Mouse (Mus musculus) brain, embryonic 14.5 days (tissue): ENCODE results near the gene Rad52. TPM values are rescaled to one million over a fixed set of nuclear protein-coding genes. Genes with fewer than 3 reads are reported as not detected.

Experiments
- DNase-seq: peaks from one replicate; pipeline ENCODE4 v3.0.0-alpha.2; 2011; ENCODE audit warnings: low read depth
- CTCF ChIP-seq: fragments of 200-500 bp; IDR thresholded peaks from 2 replicates; pipeline ENCODE4 v1.5.1; 2012; ENCODE audit warnings: inconsistent platforms, mild to moderate bottlenecking, moderate library complexity, borderline replicate concordance; ENCODE audit not compliant: insufficient read depth, insufficient read length; ENCODE audit errors: extremely low read depth
- POLR2A ChIP-seq: fragments of 200-500 bp; IDR thresholded peaks from 2 replicates; pipeline ENCODE4 v1.6.1; 2012; ENCODE audit warnings: mild to moderate bottlenecking, inconsistent platforms, borderline replicate concordance; ENCODE audit not compliant: poor library complexity, insufficient read depth, insufficient read length, severe bottlenecking; ENCODE audit errors: extremely low read depth
- polyA plus RNA-seq: library from polyadenylated mRNA; depleted of rRNA; stranded (reverse); fragments of >200 nt; gene quantifications from 2 replicates; pipeline ENCODE4 v1.2.3, GENCODE M21; 2012; rRNA removed

The Rad52 gene
- 47.4 and 65.0 TPM in 2 replicates for polyA plus RNA-seq

- peak; percentile 98 for DNase-seq
- TF ChIP-seq CTCF (no peak), POLR2A (peak; percentile 44; the same call in 1 of the 2 replicates)
These were observed at the start of gene Rad52 for GRCm38 (mm10) chr6:119902204-119903080. Rad52 (plus strand) TSS chr6:119902698.

DNA sequence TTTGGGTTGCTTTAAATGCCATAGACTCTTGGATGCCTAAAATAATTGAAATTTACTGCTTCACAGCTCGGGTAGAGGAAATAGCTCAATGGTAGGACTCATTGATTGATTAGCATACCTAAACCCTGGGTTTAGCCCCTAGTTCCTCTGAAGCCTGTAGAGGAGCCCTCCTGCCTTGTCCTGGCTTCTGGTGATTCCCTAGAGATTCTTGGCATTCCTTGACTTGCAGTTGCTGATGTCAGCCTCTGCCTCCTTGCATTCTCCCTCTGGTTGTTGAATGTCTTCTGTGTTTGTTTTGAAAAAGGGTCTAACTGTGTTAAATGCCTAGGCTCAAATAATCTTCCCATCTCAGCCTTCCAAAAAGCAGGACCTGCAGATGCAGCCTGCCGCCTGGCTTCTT, 48.3 kb upstream of the Rad52 start:
- TF ChIP-seq CTCF, result no peak
- TF ChIP-seq POLR2A, result no peak
- DNase-seq, result no peak

GRCm38 (mm10) chr6:119855471-119855870, 47.0 kb upstream of the Rad52 start:
- DNase-seq, result peak; percentile 68
- TF ChIP-seq POLR2A (no peak), CTCF (no peak)

GRCm38 (mm10) chr6:119860236-119860635, 42.3 kb upstream of the Rad52 start:
- TF ChIP-seq POLR2A, result no peak
- no peak for TF ChIP-seq CTCF
- no peak for DNase-seq

GRCm38 (mm10) chr6:119861519-119861918, 41.0 kb upstream of the Rad52 start:
- no peak for DNase-seq
- no peak for TF ChIP-seq CTCF
- TF ChIP-seq POLR2A, result no peak

DNA sequence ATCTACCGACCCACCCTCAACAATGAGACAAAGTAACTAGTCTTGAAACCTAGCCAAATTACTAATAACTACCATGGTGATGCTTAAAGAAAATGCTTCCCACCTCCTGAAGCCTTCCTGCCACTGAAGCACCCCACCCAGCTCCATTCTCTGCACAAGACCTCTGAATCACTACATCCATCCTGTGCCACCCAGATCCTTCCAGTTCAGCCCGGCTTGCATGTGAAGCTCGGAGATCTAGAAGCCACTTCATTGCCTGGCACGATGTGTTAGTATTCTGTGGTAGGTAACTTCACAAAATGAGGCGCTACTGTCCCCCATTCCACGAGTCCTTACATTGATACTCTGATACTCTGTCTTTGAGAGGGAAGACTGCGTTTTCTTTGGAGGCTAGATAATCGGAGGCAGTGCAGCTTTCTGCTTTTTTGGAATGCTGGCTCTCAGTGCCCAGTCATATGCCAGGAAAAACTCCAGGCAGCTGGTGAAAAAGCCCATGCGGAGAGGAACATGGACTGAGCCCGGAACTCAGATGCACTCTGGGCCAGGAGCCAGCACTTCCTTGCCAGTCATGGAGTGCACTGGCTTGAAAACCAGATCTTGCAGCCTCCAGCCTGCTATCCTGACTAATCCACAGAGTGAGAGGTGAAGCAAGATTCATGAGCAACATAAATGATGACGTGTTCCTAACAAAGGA, 38.0 kb upstream of the Rad52 start:
- DNase-seq, result peak; percentile 88
- TF ChIP-seq POLR2A (no peak), CTCF (no peak)

DNA sequence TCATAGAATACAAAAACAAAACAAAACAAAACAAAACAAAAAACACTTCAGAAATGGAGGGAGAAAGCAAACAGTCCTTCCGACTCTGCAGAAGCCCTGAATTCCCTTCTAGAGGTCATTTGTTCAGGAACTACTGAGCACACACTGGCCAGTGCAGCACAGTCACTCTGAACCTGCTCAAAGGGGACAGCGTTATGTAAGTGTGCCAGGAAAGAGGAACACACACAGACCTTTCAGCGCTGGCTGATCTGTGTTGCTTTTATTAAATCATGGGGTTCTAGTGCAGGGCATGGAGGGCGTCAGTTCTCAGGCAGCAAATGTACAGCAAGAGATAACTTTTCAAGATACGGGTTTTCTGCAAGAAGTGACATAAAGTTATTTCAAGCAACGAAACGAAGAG, 19.3 kb upstream of the Rad52 start:
- no peak for TF ChIP-seq CTCF
- no peak for TF ChIP-seq POLR2A

DNA sequence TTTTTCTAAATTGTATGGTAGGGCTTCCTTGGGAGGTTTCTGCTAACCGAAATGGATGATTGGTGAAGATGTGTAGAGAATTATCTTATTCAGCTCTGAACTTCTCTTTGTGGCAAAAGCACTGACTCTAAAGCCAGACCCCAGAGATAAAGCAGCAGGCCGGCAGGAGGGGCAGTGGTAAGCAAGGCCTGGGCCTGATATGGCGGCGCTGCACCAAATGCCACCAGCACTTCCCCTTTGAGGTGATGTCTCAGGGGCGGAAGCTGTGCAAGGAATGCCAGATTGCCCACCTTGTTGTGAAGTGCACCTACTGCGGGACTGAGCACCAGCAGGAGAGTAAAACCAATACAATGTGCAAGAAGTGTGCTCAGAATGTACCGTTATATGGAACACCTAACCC, 9.8 kb upstream of the Rad52 start:
- no peak for DNase-seq
- TF ChIP-seq CTCF, result no peak
- TF ChIP-seq POLR2A, result no peak

More for the DNA sequence above, 19.3 kb upstream of the Rad52 start:
- DNase-seq, result no peak

DNA sequence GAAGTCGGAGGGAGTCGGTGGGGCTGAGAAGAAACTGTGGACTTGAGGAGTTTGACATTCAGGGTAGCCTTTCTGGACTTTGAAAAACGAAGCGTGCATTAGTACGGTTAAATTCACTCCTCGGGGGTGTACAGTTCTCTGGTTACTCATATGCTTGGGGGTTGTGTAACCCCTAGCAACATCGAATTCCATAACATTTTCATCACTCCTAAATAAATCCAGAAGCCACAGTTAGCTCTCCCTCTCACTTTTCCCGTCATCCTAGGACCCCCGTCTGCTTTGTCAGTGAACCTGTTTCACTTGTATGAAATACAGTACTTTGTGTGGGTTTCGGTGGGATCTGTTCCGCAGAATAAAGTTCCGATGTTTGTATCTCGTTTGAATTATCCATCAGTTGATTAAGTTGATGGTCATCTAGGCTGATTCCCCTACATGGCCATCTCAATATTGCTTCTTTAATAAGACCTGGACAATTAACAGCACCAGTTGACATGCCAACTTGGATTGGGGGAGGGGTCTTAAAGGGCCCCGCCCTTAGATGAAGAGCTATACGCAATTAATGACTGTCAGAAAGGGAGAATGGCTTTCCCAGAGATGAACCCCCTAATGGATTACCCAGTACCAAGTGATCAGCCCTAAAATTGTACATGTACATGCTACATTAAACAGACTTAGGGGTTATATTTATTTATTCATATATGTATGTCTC, 737 bp downstream of the Rad52 start:
- peak; percentile 4 for DNase-seq
- TF ChIP-seq POLR2A (no peak), CTCF (no peak)

DNA sequence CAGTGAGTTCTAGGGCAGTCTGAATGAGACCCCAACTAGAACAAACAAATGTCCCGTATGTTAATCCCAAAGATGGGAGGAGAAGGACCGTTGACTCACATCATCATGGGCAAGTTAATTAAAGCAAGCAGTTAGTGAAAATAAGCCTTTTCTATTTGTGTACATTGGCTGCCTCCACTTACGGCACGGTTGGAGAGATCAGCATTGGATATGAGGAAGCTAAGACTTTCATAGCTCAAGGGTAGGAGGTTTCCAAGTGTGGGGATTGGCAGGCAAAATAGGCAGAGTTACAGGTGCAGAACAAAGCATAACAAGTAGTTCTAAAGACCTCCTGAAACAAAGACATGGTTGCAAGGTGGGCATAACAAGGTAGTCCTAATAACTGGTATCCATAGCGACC, 3.0 kb downstream of the Rad52 start:
- DNase-seq, result no peak
- TF ChIP-seq POLR2A, result no peak
- TF ChIP-seq CTCF, result no peak

DNA sequence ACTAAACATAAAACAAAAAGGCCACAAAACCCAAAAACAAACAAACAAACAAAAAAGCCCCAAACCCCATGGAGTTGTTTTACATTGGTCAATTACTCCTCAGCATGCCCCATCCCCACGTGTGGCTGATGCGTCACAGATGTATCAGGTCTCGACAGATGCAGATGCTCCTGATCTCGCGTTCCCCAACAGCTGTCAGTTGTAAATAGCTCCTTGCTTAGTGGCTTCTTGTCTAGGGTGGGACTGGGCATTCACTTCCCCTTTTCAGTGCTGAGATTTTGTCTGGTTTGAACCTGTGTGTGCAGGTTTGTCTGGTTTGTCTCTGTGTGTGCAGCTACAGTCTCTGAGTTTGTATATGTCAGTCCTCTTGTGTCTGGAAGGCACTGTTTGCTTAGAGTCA, 9.5 kb downstream of the Rad52 start:
- no peak for DNase-seq
- TF ChIP-seq POLR2A, result no peak
- TF ChIP-seq CTCF, result no peak

- DNase-seq, result no peak
- TF ChIP-seq CTCF (no peak), POLR2A (no peak)
These were observed 13.2 kb downstream of the Rad52 start for GRCm38 (mm10) chr6:119915710-119916109.

- TF ChIP-seq POLR2A (no peak), CTCF (no peak)
- DNase-seq, result no peak
These were observed 16.2 kb downstream of the Rad52 start for GRCm38 (mm10) chr6:119918561-119919181.

DNA sequence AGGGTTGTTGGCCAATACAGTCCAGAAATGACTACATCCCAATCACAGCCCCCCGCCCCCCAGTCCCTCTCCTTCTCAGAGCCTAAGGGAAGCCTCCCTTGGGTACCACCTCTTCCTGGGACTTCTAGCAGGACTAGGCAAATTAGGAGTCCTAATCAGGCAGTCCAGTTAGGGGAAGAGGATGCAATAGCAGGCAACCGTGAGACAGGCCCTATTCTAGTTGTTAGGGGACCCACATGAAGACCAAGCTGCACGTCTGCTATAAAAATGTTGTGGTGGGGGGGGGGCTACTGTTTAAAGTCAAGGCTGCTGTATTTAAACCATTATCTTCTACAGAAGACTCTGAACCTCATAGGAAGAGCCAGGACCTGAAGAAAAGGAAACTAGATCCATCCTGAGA, 19.6 kb downstream of the Rad52 start:
- TF ChIP-seq CTCF (no peak), POLR2A (no peak)
- DNase-seq, result no peak
